Mouse (Mus musculus) C2C12 (cell line): ENCODE results near the gene Uvrag.

Experiments
- CEBPB ChIP-seq: IDR thresholded peaks from one replicate; pipeline ENCODE4 v1.6.1; 2011; ENCODE audit warnings: low read depth, mild to moderate bottlenecking, control low read depth, moderate library complexity
- CTCF ChIP-seq: IDR thresholded peaks from one replicate; pipeline ENCODE4 v1.5.1; 2011; ENCODE audit not compliant: control insufficient read depth, insufficient read depth, insufficient read length
- MAX ChIP-seq: IDR thresholded peaks from one replicate; pipeline ENCODE4 v1.6.1; 2011; ENCODE audit warnings: mild to moderate bottlenecking, control low read depth
- USF1 ChIP-seq: IDR thresholded peaks from one replicate; pipeline ENCODE4 v1.6.1; 2011; ENCODE audit warnings: low read depth, mild to moderate bottlenecking, control low read depth, moderate library complexity

DNA sequence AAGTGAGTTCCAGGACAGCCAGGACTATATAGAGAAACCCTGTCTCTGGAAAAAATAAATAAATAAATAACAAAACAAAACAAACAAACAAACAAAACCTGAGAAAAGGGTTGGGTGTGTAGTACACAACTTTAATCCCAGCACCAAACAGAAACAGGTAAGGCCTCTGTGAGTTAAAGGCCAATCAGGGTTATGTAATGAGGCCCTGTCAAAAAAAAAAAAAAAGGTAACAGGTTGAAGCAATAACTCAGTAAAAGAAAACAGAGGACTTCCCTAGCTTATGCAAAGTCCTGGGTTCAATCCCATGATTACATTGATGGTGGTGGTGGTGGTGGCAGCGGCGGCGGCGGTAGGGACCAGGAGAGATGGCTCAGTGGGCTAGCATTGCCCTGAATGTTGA, 3.4 kb downstream of the Uvrag start:
- TF ChIP-seq CTCF: no peak
- TF ChIP-seq USF1: no peak
- TF ChIP-seq CEBPB: no peak
- TF ChIP-seq MAX: no peak
